Mouse (Mus musculus) adrenal gland, adult (tissue): Measurements from ENCODE around the gene Nrros.
"Not testable (repeated sequence)": the region's sequence is repeated elsewhere in the genome, so short reads cannot be mapped to it uniquely, and the experiment has no call there.

Experiments
- DNase-seq, 2 experiments: peaks; one replicate each; pipeline ENCODE4 v3.0.0; 2022 to 2023; ENCODE audit warnings: low spot score in 1 of 2; ENCODE audit not compliant: inconsistent age in 2 of 2

Nrros gene

DNA sequence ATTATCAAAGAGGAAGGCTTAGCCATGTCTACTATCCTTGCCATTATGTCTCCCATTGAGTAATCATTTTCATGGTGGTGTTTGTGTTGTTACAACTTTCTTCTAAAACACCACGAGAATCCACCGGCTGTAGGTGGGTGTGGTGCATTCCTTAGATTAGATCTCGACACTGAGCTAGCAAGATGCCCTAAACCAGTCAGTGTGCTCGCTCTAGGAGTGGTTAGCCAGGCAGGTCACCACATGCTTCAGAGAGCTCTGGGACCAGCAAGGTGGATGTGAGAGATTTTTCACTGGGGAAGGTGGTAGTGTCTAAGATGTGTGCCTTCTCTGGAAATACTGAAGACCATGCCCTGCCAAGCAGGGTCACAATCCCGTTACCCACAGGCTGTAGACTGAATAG lies 49.2 kb downstream of the Nrros start:
- no peak for DNase-seq

DNA sequence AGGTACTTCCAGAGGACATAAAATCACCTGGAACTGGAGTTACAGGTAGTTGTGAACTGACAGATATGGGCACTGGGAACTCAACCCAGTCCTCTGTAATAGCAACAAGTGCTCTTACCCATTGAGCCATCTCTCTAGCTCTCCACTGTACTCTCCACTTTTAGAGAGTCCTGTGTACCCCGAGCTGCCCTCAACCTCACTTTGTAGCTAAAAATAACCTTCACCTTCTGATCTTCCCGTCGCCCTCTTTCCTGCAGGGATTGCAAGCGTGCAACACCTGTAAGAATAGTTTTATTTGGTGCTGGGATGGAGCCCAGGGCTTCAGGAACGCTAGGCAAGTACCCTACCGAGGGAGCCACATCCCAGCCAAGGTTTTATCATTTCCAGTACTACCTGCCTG lies 49.6 kb downstream of the Nrros start:
- DNase-seq, result no peak

DNA sequence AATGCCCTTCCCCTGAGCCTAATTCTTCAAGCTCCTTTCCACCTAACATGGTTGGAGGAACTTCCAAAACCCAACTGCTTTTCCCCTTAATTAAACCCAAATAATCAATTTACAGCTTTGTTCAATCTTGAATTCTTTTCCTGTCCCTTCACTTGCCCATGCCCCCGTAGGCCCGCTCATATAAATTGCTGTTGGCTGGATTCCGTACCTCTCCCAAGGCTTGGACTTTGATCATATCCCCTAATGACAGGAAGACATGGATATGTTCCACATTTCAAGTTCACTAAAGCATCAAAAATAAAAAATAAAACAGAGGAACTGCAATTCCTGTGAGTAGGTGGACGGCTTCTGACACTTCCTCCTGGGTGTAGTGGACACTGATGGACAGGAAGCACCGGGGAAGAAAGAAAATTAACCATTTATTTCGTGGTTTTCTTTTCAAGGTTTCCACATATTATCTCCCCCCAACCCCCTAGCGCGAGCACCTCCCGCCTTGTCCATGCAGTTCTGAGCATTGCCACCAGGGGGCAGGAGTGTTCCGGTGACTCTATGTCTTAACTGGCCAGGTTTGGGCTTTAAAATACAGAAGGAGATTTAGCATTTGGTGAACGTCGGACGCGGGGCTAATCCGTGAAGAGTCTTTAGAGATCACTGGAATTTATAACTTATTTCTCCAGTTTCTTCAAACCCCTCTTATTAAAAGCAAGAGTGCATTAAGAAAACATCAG lies 50.3 kb downstream of the Nrros start:
- peak; percentile 78 to 95 for DNase-seq

DNA sequence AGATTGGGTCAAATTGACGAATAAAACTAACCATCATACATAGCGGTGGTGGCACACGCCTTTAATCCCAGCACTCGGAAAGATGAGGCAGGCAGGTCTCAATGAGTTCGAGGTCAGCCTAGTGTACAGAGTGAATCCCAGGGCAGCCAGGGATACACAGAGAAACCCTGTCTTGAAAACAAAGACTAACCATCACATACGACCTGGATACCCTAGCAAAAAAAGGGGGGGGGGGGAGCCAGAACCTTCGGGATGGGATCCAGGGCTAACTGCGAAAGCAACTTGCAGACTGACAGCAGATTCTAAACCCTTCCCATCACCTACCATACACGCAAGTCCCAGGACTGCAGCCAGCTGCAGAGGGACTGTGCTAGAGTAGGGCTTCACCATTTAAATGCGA lies 51.0 kb downstream of the Nrros start:
- no peak for DNase-seq

DNA sequence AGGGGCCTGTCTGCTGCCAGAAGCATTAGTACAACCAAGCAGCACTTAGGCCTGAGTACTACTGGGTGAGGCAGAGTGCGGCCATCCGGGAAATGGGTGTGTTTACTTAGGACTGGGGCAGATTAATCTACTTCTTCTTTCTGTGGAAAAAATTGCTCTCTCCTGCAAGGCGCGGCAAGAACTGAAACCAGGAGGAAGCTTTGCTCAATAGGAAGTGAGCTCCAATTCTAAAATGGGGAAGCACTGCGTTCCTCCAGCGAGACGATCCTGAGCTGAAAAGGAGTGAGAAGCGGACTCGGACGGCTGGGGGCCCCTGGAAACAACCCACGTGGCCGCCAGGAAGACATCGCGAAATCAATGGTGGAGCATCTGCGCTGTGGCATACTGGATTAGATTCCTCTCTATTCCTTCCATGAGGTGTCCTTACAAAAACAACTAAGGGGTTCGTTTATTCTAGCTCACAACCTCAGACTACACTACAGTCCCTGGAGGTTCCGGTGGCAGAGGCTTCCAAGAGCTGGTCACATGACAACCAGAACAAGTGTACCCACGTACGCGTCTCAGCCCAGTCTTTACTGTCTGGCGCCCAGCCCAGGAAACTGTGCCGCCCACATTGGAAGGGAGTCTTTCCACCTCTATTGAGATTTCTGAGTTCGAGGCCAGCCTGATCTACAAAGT lies 51.7 kb downstream of the Nrros start:
- DNase-seq, result peak; percentile 36 to 74

DNA sequence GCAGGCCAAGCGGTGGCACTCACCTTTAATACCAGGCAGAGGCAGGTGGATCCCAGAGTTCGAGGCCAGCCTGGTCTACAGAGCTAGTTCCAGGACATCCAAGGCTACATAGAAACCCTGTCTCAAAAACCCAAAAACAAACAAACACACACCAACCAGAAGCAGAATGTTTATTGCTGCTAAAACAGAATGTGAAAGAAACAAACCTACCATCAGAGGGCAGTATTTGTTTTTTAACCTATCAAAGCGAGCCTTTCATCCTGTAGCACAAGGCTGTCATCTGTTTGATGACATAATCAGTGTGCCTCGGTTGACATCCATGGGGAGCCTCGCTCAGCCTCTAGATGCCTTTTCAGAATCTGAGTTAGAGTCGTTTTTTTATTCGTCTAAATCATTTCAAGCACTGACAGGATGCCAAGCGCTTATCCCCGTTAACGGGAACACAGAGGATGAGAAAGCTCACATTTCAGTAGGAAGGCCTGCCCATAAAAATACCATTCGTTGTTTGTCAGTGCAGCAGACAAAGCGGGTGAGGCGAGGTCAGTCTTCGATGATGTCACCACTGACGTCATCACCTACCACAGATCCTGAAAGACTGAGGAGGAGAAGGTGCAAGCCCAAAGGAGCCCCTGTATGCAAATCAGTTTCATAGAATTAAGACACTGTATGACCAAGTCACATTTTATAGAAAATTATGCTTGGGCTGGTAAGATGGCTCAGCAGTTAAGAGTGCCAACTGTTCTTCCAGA lies 54.3 kb downstream of the Nrros start:
- DNase-seq, result peak; percentile 29 to 58

DNA sequence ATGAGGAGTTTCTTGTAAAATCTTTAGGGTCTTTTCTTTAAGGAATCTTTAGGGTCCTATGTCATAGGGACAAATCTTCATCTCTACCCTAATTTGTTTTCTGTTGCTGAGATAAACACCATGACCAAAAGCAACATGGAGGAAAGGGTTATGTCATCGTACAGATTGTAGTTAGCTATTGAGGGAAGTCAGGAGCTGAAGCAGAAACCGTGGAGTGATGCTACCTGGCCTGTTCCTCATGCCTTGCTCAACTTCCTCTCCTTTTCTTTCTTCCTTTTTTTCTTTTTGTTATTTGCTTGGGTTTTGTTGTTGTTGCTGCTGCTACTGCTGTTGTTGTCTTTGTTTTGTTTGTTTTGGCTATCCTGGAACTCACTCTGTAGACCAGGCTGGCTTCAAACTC lies 56.8 kb downstream of the Nrros start:
- no peak for DNase-seq

DNA sequence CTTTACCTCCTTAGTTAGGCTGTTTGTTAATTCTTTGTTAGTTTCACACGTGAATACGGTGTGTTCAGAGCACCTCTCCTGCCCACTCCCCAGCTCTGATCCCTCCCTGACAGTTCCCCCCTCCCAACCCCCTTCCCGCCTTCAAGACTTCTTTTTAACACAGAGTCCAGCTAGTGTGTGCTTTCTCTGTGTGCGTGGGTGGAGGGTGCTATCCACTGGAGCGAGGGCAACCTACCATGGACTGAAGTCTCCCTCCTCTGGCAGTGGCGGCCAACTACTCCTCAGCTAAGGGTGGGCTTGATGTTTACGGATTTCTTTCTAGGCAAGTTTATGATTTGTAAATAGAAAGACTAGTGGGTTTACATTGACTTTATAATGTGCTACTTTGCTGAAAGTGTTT lies 57.2 kb downstream of the Nrros start:
- DNase-seq, result no peak

DNA sequence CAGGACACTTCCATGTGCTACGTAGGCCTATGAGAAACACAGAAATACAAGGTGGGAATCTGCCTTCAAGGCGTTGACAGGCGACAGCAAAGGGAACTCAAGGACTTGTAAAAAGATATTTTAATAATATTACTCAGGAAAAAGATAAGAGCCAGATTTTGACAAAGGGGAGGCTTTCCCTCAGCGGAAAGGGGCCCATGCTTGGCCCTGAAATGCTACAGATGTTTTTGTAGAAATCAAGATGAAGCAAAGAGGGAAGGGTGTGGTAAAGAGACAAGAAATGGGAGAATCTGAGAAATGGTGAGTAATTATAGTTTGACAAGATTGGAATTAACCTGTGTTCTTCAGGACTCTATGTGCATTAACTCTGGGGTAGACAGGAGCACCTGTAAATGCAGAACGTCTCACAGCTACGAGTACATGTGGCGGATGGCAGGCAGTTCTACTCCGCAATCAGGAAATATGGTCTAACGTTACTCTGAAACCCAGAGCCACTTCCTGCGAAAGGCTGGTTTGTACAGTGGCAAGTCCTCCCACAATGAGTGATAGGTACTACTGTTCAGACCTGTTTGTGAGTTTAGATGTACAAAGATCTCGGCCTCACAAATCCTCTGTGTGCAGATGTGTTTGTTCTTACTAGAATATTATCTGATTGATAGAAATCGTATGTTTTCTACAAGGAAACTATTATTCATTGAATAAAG lies 57.9 kb downstream of the Nrros start:
- DNase-seq, result no peak

DNA sequence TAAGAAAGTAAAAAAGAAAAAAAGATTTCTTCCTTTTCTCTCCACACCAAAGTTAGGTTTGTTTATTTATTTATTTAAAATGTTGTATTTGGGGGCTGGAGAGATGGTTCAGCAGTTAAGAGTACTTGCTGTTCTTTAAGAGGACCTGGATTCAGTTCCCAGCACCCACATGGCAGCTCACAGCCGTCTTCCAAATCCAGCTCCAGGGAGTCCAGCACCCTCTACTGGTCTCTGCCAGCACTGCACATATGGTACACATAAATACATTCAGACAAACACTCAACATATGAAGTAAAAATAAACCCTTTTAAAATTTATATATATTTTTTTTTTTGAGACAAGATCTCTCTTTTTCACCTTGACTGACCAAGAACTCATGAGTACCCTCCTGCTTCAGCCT lies 59.7 kb downstream of the Nrros start:
- no peak for DNase-seq

DNA sequence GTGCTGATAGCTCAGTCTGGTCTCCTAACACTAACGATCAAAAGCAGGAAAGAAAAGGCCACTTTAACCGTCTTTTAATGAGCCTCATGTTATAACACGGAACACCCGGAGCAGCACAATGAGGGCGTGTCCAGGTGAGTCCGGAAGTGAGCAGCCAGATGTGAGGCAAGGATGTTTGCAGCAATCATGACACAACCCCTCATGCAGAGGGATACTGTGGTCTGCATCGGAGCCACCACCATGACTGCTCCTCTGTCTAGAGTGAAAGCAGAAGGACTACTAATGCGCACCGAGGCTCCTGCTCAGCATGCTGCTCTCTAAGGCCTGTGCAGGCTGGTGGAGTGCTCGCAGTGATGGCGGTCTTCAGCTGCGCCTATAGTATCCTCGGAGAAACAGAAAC lies 63.1 kb downstream of the Nrros start:
- DNase-seq, result no peak

DNA sequence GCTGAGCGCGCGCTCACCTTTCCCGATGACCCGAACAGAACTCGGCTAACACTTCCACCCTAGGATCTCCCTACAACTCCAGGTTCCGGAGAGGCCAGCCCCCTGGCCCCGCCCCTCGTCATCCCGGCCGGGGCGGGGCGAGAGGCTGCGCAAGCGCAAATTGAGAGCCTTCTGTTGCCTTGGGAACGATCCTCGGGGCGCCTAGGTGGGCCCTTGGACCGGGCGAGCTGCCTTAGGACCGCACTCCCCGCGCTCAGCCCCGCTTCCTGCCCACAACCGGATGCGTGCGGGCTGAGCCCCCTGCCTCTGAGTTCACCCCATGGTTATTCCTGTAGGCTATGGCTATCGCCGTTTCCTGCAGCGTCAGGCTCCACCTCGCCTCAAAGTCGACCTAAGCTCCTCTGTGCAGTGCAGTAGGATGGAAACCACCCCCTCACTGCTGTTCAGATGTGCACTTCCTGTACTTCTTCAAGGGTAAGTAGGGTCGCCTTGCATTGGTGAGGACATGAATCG lies 65.7 kb downstream of the Nrros start, which contains the start of the genes Pigx and Cep19:
TSS of gene Pigx (minus strand) at position 103 of the 513 bp plus-strand sequence.
TSS of gene Cep19 (plus strand) at position 163 of the 513 bp plus-strand sequence.
- DNase-seq, result peak; percentile 95 to 98

DNA sequence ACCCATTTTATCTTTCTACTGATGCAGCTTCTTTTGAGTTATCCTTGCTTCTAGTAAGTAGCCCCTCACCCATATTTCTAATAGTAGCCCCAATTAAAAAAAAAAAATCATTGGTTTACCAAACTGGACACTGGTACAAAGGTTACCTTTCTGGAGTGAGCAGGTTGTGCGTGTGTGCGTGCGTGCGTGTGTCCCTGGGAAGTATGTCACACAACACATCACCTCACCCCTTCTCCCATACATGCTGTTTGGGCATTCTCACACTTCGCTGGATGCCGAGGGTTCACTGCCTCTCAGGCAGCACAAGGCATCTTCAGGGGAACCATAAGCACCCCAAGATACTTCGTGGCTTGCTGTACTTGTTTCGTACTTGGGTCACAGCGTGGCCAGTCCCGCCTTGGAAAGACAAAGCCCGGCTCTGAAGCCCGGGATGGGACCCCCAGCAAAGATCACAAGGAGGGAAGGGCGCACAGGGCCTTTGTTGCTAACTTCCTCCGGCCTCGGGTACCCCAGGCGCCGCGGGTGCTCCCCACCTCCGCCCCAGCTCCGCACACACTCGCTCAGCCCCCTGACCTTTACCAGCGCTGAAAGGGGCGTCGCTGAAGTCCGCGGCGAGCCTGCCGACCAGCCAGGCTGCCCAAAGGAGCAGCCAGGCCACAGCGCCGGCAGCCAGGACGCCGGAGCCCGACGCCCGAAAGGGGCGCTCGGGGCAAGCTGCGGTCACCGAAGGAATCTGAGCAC lies 66.3 kb downstream of the Nrros start:
- no peak for DNase-seq

DNA sequence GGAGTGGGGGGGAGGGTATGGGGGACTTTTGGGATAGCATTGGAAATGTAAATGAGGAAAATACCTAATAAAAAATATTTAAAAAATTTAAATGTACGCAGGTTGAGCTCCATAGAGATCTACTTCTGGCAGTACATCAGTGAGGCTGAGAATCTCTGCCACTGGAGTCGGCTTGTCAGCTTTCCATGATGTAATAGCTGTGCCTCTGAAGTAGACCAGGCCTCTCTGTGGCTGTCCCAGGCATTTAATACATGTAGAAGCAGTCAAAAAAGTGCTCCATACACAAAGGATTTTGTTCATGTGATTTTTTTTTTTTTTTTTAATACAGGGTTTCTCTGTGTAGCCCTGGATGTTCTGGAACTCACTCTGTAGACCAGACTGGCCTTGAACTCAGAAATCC lies 67.6 kb downstream of the Nrros start:
- DNase-seq, result not testable (repeated sequence)
